Mouse (Mus musculus): Measurements from ENCODE around the gene Lmnb2.

DNA sequence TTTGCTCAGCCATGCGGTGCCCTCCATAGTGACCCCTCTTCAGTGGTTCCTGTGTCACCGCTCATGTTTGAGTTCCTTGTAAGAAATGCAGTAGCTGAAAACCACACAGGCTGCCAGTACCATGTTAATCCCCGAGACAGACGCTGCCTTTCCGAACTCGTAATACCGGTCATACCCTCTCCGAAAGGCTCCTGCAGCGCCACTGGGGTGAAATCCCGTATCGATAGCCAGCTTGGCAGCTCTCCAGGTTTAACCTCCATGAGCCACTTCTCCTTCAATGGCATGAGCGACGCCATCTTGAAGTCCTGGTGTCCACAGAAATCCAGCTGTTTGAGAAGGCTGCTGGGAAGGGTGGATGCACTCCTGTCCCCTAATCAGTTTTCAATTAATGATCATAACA, 36.4 kb upstream of the Lmnb2 start:
- TF ChIP-seq CTCF (IDR thresholded peaks at IDR 0.05) (no peak), EP300 (IDR thresholded peaks at IDR 0.05) (no peak)

Data from lung, postnatal 0 days (tissue).